Mouse (Mus musculus): ENCODE measurements around the gene Ifnlr1. TPM values are rescaled to one million over a fixed set of nuclear protein-coding genes. Genes with fewer than 3 reads are reported as not detected.

Ifnlr1 gene
- polyA plus RNA-seq, 2 experiments: 0.09 to 0.10 TPM

DNA sequence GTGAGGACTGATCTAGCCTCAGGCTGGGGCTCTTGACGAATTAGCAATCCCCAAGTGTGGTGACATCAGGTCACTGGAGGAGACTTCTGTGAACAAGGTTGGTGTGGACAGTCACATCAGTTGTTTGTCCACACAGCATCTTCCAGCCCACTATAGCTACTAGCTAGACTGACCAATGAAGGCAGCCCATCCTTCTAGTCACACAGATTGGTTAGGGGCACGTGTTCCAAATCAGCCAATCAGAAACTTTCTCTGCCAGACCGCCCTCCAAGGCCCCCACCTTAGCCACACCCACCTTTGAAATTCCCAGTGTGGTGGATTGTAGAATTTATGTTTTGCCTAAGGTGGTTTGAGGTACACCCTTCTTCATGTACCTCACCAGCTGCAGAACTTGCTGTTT lies 12.6 kb upstream of the Ifnlr1 start:
- H3K9ac ChIP-seq (replicated peaks): no peak overlapping the region
- H3K27ac ChIP-seq: no peak overlapping the region
- no peak overlapping the region for H3K4me3 ChIP-seq (ENCODE audit: insufficient read depth in 1 of 2, low read depth in 2 of 2, low read length in 2 of 2)
- DNase-seq (ENCODE audit: low read depth in 3 of 3, low spot score in 3 of 3) (no peak), ATAC-seq (ENCODE audit: insufficient read depth) (no peak)
- 54% methylated on average over 3 of the region's 3 CpGs for WGBS (ENCODE audit: insufficient replicate concordance)
- H3K4me1 ChIP-seq (replicated peaks; ENCODE audit: control insufficient read depth in 2 of 2, insufficient read depth in 2 of 2, low read length in 1 of 2): no peaks in the 10 kb centered on the region
- no peaks in the 10 kb centered on the region for H3K36me3 ChIP-seq (replicated peaks; ENCODE audit: control insufficient read depth, insufficient read depth, low read depth)
- TF ChIP-seq EP300 (IDR thresholded peaks at IDR 0.05; ENCODE audit: low read depth) (no peak), CTCF (IDR thresholded peaks at IDR 0.05; ENCODE audit: low read depth) (no peak)
- H3K9me3 ChIP-seq (ENCODE audit: control insufficient read depth, low read length): no peaks in the 10 kb centered on the region
- H3K4me2 ChIP-seq (ENCODE audit: low read depth): no peak overlapping the region
- H3K27me3 ChIP-seq (ENCODE audit: control insufficient read depth, insufficient read depth, low read length): no peaks in the 10 kb centered on the region; the same call in 1 of the 2 replicates

DNA sequence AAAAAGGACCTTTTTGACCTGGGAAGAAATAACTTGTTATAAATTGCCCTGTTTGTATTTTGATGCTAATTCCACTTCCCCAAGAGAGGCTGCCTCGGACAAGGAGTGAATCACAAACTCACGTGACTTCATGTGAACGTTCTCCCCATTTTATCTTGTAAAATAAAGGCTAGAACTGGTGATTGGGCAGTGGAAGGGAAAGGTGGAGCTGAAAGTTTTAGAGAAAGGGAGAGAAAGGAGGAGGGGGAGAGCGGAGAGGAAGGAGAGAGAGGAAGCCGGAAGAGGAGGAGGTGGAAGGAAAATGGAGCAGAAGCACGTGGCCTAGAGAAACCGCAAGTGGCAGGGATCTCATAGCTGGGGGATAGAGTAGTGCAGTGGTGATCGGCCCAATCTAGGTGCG lies 11.1 kb upstream of the Ifnlr1 start:
- H3K4me3 ChIP-seq (ENCODE audit: insufficient read depth in 1 of 2, low read depth in 2 of 2, low read length in 2 of 2): no peak overlapping the region
- no peak for ATAC-seq (ENCODE audit: insufficient read depth)
- WGBS (ENCODE audit: insufficient replicate concordance): 51% methylated on average over 9 of the region's 9 CpGs

DNA sequence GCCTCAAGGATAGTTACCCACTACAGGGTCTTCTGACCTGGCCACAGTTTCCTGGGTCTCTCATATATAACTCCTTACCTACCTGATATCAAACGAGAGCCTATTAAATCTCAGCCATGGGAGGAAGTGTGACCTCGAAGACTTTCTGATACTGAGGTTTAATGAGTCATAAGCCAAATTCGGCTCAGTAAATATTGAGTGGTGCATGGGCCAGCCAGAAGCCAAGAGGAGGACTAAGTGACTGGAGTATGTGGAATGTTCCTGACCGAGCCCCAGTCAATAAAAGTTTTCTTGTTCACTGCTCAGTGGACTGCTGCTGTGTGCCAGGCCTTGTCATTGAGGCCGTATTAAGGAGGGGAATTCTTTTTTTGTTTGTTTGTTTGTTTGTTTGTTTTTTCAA lies 9.6 kb upstream of the Ifnlr1 start:
- Histone ChIP-seq H3K27me3 (ENCODE audit: control insufficient read depth, insufficient read depth, low read length) (no peaks in the 10 kb centered on the region; the same call in 1 of the 2 replicates), H3K4me2 (ENCODE audit: low read depth) (no peak overlapping the region), H3K9ac (replicated peaks) (no peak overlapping the region), H3K27ac (no peak overlapping the region), H3K36me3 (replicated peaks; ENCODE audit: control insufficient read depth, insufficient read depth, low read depth) (no peaks in the 10 kb centered on the region), H3K9me3 (ENCODE audit: control insufficient read depth, low read length) (no peaks in the 10 kb centered on the region), H3K4me3 (ENCODE audit: insufficient read depth in 1 of 2, low read depth in 2 of 2, low read length in 2 of 2) (no peak overlapping the region), H3K4me1 (replicated peaks; ENCODE audit: control insufficient read depth in 2 of 2, insufficient read depth in 2 of 2, low read length in 1 of 2) (no peaks in the 10 kb centered on the region)
- no peak for ATAC-seq (ENCODE audit: insufficient read depth)
- DNase-seq (ENCODE audit: low read depth in 3 of 3, low spot score in 3 of 3): no peak
- WGBS (ENCODE audit: insufficient replicate concordance): 44% methylated on average over 5 of the region's 5 CpGs
- TF ChIP-seq EP300 (IDR thresholded peaks at IDR 0.05; ENCODE audit: low read depth): no peak
- TF ChIP-seq CTCF (IDR thresholded peaks at IDR 0.05; ENCODE audit: low read depth): no peak

More for the DNA sequence above, 11.1 kb upstream of the Ifnlr1 start:
- no peaks in the 10 kb centered on the region; the same call in 1 of the 2 replicates for H3K27me3 ChIP-seq (ENCODE audit: control insufficient read depth, insufficient read depth, low read length)
- no peak overlapping the region for H3K9ac ChIP-seq (replicated peaks)
- no peak for TF ChIP-seq CTCF (IDR thresholded peaks at IDR 0.05; ENCODE audit: low read depth)
- no peak for TF ChIP-seq EP300 (IDR thresholded peaks at IDR 0.05; ENCODE audit: low read depth)
- no peak for DNase-seq (ENCODE audit: low read depth in 3 of 3, low spot score in 3 of 3)
- no peaks in the 10 kb centered on the region for H3K9me3 ChIP-seq (ENCODE audit: control insufficient read depth, low read length)
- H3K36me3 ChIP-seq (replicated peaks; ENCODE audit: control insufficient read depth, insufficient read depth, low read depth): no peaks in the 10 kb centered on the region
- H3K4me2 ChIP-seq (ENCODE audit: low read depth): no peak overlapping the region
- H3K27ac ChIP-seq: no peak overlapping the region
- no peaks in the 10 kb centered on the region for H3K4me1 ChIP-seq (replicated peaks; ENCODE audit: control insufficient read depth in 2 of 2, insufficient read depth in 2 of 2, low read length in 1 of 2)

DNA sequence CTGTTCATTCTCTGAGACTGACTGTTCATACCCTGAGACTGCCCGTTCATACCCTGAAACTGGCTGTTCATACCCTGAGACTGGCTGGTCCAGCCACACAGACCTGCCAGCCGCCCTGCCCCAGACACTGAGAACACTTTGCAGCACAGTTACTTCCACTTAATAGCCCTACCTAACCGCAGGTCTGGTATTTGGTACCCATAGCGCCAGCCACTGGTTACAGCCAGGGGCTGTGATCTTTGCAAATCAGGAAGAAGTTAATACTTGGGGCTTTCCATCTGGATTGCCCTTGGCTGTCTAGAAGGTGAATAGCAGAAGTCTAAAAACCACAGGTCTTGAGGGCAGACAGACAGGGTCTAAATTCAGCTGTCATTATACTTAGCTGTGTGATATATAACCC lies 6.8 kb upstream of the Ifnlr1 start:
- no peak for TF ChIP-seq EP300 (IDR thresholded peaks at IDR 0.05; ENCODE audit: low read depth)
- TF ChIP-seq CTCF (IDR thresholded peaks at IDR 0.05; ENCODE audit: low read depth): no peak
- DNase-seq (ENCODE audit: low read depth in 3 of 3, low spot score in 3 of 3): no peak
- WGBS (ENCODE audit: insufficient replicate concordance): 24% methylated on average over 4 of the region's 4 CpGs
- H3K36me3 ChIP-seq (replicated peaks; ENCODE audit: control insufficient read depth, insufficient read depth, low read depth): no peaks in the 10 kb centered on the region
- no peak overlapping the region for H3K4me2 ChIP-seq (ENCODE audit: low read depth)
- no peak overlapping the region for H3K27ac ChIP-seq
- H3K27me3 ChIP-seq (ENCODE audit: control insufficient read depth, insufficient read depth, low read length): peaks cover 7% of the 10 kb centered on the region
- H3K9ac ChIP-seq (replicated peaks): no peak overlapping the region
- no peaks in the 10 kb centered on the region for H3K4me1 ChIP-seq (replicated peaks; ENCODE audit: control insufficient read depth in 2 of 2, insufficient read depth in 2 of 2, low read length in 1 of 2)
- no peaks in the 10 kb centered on the region for H3K9me3 ChIP-seq (ENCODE audit: control insufficient read depth, low read length)
- no peak for ATAC-seq (ENCODE audit: insufficient read depth)
- H3K4me3 ChIP-seq (ENCODE audit: insufficient read depth in 1 of 2, low read depth in 2 of 2, low read length in 2 of 2): no peak overlapping the region

DNA sequence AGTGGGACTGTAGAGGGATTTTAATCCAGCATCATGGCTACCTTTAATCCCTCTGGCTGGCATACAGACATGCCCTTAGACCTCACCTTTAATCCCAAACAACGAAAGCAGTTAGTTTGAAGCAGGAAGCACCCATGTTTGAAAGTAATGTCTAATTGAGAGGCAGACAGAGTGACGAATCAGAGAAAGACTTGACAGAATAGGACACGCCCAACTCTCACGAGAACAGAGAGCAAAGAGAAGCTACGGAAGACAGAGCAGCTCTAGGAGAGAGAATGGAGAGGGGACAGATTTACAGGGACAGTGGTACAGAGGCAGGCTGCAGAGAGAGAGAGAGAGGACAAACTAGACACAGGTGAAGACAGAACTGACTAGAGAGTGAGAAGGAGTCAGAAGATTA lies 4.3 kb upstream of the Ifnlr1 start:
- no peak for DNase-seq (ENCODE audit: low read depth in 3 of 3, low spot score in 3 of 3)
- TF ChIP-seq CTCF (IDR thresholded peaks at IDR 0.05; ENCODE audit: low read depth) (no peak), EP300 (IDR thresholded peaks at IDR 0.05; ENCODE audit: low read depth) (no peak)
- no peak for ATAC-seq (ENCODE audit: insufficient read depth)
- H3K27ac ChIP-seq: no peak overlapping the region
- no peaks in the 10 kb centered on the region for H3K4me1 ChIP-seq (replicated peaks; ENCODE audit: control insufficient read depth in 2 of 2, insufficient read depth in 2 of 2, low read length in 1 of 2)
- H3K9ac ChIP-seq (replicated peaks): no peak overlapping the region
- no peak overlapping the region for H3K4me2 ChIP-seq (ENCODE audit: low read depth)
- no peak overlapping the region for H3K4me3 ChIP-seq (ENCODE audit: insufficient read depth in 1 of 2, low read depth in 2 of 2, low read length in 2 of 2)
- peaks cover 31% of the 10 kb centered on the region for H3K27me3 ChIP-seq (ENCODE audit: control insufficient read depth, insufficient read depth, low read length)
- H3K36me3 ChIP-seq (replicated peaks; ENCODE audit: control insufficient read depth, insufficient read depth, low read depth): no peaks in the 10 kb centered on the region
- WGBS (ENCODE audit: insufficient replicate concordance): 59% methylated on average over 5 of the region's 5 CpGs
- H3K9me3 ChIP-seq (ENCODE audit: control insufficient read depth, low read length): no peaks in the 10 kb centered on the region
